Mouse (Mus musculus): ENCODE measurements around the gene Zswim8. TPM values are rescaled to one million over a fixed set of nuclear protein-coding genes. Genes with fewer than 3 reads are reported as not detected.

The Zswim8 gene
- polyA plus RNA-seq, 1 experiment: 35.2 TPM

DNA sequence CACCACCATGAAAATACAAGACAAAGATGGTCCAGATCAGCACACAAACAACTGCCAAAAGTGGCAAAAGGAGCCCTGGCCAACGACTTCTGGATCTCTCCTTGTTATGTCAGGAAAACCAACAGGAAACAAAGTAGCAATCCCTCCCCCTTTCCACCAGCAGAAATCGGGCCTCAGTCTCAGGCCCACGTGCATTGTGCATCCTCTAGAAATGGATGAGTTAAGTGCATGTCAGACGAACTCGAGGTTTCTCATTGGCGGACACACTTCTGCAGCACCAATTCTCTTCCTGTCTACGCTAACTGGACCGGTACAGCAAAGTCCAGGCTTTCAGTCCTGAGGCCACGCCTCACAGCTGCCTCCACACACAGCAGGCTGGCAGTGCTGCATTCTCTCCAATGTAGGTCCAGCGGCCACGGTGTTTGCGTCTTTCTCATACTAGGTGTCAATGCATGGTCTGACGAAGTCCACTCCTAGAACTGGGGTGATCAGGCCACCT, 28.6 kb downstream of the Zswim8 start:
- no peak for TF ChIP-seq GATA1 (IDR thresholded peaks at IDR 0.05; ENCODE audit: low read length)

DNA sequence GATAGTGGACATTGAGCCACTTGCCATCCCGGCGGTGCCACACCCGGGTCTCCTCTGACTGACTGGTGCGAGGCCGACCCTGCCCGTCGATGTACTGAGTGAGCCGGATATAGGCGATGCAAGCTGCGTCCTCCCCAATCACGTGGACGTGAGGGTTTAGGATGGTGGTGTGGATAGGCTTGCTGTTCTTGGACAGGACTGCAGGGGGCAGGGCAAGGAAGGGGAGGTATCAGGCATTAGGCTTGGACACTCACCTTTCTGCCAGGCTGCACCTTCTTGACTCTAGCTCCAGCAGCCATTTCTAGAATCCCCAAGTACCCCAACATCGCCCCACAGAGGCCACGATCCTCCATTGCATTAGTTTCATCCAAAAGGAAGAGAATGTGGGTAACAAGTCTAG, 30.0 kb downstream of the Zswim8 start:
- TF ChIP-seq GATA1 (IDR thresholded peaks at IDR 0.05; ENCODE audit: low read length): no peak

DNA sequence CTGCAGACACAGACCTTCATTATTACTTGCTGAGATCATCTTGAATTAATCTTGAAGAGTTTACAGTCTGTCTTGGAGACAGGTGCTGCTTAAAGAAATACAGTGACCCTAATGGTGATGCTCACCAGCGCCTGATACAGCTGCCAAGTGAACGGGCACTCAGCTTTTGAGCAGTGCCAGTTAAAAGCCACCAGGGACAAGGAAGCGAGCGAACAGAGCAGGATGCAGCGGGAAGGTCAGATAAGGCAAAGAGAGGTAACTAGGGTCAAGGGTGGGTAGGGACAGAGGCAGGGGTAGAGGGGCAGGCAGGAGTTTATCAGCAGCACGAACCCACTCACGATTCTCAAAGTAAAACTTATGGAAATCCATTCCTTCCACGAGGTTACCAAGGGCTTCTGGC, 31.2 kb downstream of the Zswim8 start:
- TF ChIP-seq GATA1 (IDR thresholded peaks at IDR 0.05; ENCODE audit: low read length): no peak

DNA sequence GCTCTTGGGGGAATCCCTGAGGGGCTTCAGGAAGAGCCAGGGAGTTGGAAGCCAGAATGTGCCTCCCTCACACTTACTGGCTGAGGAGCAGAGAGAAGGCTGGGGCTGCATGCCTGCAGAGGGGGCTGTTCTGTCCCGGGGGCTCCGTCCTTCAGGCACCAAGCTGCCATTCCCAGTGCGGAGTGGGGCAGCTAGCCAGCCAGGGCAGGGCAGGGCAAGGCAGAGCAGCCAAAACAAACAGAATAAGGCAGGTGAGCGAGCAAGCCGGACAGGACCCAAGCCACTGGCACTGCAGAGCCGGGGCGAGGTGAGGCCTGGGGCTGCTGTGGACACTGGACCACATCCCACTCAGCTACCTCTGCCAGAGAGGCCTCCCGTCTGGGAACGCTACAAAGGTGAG, 33.9 kb downstream of the Zswim8 start:
- TF ChIP-seq GATA1 (IDR thresholded peaks at IDR 0.05; ENCODE audit: low read length): no peak

DNA sequence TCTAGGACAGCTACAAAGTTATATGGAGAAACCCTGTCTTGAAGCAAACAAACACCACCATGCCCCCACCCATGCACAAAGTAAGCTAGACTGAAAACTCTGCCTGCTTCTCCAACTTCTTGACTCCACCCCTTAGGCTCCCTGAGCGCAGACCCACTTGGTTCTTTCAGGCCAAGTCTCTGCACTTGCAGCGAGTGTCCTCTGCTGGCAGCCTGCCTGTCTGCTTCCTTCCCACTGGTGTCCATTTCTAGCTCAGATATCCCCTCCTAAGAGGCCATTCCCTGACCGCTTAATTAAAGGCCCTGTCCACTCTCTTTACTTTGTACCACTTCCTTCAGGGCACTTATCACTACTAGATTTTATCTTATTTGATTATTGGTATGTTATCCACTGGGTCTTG, 36.3 kb downstream of the Zswim8 start:
- TF ChIP-seq GATA1 (IDR thresholded peaks at IDR 0.05; ENCODE audit: low read length): no peak

DNA sequence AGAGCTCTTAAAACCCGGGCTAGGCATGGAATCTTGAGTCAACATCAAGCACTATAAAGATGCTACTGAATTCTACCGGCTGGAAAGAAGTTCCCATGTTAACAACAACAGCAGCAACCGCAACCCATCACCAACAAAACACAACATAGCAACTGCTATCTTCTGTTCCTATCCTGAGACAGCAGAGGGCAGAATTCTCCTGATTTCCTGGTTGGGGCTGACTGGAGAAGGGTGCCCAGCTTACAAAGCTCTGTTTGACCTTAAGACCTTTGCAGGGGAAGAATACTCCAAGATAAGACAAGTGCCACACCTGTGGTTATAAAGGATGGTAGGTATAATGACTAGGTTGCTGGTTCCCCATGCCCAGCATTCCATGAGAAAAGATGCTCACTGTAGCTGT, 39.6 kb downstream of the Zswim8 start:
- TF ChIP-seq GATA1 (IDR thresholded peaks at IDR 0.05; ENCODE audit: low read length): no peak

DNA sequence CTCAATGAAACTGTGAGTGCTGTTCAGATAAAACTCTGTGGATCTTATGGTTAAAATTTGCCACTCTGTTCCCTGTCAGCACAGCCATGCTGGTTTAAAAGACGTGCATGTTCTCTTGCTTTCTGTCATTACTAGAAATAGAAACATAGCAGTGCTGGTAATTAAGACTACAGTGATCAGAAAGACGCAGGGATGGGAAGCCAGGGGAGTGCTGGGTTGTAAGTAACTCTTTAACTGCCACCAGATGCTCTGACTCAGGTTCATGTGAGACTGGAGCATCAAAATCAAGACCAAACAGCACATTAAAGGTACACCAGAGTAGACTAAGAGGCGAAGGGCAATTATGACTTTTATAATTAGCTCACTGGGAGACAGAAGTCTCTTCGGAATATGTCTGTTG, 41.0 kb downstream of the Zswim8 start:
- no peak for TF ChIP-seq GATA1 (IDR thresholded peaks at IDR 0.05; ENCODE audit: low read length)

DNA sequence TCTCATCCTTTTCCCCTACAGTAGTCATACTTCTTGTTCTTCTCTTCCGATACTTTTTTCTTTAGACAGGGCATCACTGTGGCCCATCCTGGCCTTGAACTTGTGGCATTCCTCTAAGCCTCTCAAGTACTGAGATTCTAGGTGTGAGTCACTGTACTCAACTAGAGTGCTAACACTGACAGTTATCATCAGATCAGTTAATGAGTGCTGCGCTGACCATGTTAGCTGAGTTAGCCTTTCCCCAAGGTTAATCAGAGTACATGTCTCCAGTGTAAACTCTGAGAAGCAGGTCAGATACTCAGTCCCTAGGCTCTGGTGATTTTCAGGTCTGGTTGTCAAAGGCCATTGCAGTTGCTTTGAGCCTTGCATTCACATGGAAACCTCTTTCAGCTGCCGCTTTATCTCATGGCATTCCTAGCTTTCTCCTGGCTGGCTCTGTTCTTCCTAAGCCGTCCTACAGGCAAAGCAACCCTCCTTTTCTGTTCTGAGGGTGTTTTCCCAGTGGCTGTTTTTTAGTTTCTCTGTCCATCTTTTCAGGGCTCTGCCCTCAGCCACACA, 42.2 kb downstream of the Zswim8 start:
- TF ChIP-seq GATA1 (IDR thresholded peaks at IDR 0.05; ENCODE audit: low read length): no peak

DNA sequence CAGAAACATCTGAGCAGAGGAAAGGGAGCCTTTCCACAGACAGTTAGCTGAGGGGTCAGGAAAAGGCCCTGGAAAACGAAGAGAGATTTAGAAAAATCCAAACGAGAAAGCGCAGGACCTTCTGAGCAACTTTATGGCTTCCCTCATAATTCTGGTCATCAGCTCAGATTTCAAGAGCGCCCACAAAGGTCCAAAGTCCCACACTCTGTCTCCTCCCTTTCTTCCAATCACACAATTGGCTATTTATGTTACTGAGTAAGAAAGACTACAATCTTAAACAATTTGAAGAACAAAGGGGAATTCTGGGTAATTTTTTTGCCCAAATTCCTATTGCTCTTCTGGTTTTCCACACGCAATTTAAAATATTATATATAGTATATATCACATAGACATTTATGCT, 43.2 kb downstream of the Zswim8 start:
- TF ChIP-seq GATA1 (IDR thresholded peaks at IDR 0.05; ENCODE audit: low read length): no peak

DNA sequence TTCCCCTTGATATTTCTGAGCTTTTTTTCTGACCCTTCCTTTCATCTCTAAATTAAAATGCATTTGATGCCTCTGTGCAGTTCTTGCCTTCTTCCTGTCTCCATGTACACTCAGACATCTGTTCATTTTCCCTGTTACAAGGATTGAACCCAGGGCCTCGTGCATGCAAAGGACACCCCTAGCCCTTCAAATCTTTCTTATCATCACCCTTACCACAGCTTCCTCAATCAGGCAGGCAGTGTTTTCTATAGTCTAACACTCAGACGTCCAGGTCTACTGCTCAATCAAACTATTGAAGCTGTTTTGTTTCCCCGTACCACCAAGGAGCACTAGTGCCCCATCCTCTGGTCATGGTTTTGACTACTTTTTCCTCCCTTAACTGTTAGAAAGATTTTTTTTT, 46.4 kb downstream of the Zswim8 start:
- no peak for TF ChIP-seq GATA1 (IDR thresholded peaks at IDR 0.05; ENCODE audit: low read length)

DNA sequence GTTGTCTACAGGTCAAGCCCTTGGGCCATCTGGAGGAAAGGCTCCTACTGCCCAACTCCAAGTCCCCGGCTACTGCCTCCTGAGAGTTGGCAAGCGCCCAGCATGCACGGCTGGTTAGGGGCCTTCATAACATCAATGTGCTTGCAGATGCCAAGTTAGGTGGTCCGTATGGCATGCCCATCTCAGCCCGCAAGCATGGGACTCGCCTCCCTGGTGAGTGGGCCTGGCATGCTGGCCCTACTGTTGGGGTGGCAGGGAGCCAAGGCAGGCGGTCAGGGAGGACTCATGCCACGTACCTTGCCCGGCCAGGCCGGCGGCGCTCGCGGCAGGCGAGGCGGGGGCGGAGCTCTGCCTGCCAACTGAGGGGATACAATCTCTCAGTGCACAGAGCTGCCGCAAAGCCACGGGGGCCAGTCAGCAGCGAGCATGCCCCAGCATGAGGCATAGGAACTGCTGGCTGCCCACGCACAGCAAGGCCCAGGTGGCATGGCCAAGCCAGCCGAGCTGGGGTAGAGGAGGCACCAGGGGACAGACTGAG, 50.1 kb downstream of the Zswim8 start:
- TF ChIP-seq GATA1 (IDR thresholded peaks at IDR 0.05; ENCODE audit: low read length): no peak

DNA sequence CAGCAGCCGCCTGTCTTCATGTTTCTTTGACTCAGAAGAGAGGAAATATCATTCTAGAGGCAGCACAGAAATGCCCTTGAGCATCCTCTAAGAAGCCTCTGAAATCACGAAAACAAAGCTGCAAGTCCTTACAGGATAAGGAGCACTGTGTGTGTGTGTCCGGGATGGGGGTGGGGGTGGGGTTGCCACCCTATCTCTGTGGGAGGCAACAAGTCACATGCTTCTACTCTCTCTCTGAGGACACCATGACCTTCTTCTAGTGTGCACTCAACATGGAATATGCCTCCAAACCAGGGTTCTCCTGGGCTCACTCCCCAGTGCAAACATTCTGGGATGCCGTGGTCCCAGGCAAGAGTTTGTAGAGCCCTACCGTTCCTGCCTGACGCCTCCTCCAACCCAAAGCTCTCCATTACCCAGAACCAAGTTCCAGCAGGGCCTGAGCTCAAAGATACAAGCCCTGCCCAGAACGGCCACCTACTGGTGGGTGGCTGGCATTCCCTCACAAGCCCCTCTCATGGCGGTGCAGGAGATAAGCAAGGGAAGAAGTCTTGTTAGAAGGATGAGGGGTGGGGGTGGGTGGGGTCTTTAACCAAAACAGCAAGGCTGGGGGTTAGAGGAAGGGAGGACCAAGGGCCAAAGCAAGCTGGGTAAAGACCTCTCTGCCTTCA, 51.5 kb downstream of the Zswim8 start:
- no peak for TF ChIP-seq GATA1 (IDR thresholded peaks at IDR 0.05; ENCODE audit: low read length)

DNA sequence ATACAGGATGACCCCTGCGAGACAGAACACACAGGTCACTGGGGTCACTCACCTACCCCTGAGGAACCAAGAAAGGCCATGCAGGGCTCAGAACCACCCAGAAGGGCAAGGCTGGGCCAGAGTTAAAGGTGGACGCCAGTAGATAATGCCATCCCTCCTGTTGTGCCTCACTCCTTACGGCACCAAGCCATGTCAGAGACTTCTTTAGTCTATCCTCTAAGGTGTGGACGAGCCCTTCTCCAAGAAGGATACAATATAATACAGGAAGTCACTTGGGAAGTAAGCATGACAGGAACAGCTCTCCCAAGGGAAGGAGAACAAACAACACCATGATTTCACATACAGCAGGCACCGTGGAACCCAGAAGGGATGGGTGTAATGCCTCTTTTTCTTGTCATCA, 57.6 kb downstream of the Zswim8 start:
- no peak for TF ChIP-seq GATA1 (IDR thresholded peaks at IDR 0.05; ENCODE audit: low read length)

DNA sequence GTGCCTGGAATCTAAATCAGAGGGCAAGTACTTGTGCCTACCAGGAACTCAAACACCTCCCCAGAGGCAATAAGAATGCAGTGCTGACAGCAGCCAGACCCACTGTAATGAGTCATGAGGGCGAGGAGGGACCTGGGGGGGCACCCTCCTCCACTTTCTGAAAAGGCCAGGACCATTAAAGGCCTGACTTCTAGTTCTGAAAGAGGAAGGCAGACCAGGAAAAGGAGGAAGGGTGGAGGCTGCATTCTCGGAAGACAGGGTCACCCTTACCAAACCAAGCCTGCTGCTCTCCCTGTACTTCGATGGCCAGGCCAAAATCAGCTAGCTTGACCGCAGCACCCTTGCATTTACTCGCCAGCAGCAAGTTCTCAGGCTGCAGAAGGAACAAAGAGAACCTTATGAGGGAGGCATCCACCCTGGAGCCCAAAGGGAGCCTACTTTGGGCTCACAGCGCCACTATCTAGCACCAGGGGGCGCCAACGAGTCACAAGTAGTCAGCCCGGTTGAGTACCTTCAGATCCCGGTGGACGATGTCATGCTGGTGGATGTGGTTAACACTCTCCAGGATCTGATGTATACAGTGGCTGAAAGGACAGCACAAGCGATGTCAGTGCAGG, 58.4 kb downstream of the Zswim8 start:
- no peak for TF ChIP-seq GATA1 (IDR thresholded peaks at IDR 0.05; ENCODE audit: low read length)

DNA sequence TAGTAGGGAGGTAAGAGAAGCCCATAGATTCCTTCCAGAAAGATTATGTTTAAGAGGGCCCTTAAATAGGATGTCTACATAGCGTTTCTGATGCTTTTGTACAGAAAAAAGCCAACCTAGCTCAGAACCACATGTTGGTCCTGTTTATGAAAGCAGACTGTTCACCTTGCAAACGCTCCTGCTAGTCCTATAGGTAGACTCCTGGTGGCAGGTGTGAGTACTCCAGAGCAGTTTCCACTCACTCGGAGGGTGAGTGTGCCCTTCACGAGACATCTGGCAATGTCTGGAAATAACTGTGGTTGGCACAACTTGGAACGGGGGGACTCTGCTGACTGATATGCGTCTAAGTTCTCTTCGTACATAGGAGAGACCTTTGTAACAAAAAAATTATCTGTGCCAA, 60.6 kb downstream of the Zswim8 start:
- TF ChIP-seq GATA1 (IDR thresholded peaks at IDR 0.05; ENCODE audit: low read length): no peak

DNA sequence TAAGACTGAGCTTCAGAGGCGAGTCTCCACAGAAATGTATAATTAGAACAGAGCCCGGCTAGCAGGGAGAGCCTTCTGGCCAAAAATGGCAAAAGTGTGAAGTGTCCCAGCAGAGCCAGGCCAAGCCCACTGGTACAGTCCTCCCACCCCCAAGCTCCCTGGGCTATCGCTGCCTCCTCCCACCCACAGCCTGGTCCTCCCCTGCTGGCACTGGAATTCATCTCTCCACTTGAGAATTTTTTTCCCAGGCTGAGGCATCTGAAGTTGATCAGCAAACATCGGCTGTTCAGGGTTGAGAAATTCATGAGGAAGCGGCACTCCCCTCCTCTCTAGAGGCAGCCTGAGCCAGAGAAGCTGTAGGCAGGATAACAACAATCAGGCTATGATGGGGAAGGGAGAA, 61.2 kb downstream of the Zswim8 start:
- TF ChIP-seq GATA1 (IDR thresholded peaks at IDR 0.05; ENCODE audit: low read length): no peak

DNA sequence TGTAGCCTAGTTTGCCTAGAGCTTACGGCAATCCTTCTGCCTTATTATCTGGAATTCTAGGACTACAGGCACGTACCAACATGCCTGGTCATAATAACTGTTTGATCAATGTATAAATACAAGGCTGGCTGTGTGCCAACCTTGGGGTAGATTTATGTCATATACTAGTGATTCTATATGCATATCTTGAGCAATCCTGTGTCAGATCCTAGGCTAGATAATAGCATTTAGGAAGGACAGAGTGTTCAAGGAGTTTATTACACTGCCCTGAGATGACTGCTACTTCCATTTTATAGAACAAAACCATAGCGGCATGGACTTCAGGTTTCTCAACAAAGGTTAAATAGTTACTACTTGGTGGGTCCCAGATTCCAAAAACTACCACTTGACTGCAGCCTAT, 64.6 kb downstream of the Zswim8 start:
- no peak for TF ChIP-seq GATA1 (IDR thresholded peaks at IDR 0.05; ENCODE audit: low read length)

All from G1E-ER4 (cell line).